Mouse (Mus musculus): ENCODE data around the gene Plbd2. TPM values are rescaled to one million over a fixed set of nuclear protein-coding genes. Genes with fewer than 3 reads are reported as not detected.

The Plbd2 gene
- total and polyA plus RNA-seq, 3 experiments, result 32.1 to 47.1 (median 39.5) TPM

GRCm38 (mm10) chr5:120514031-120514677, 10.7 kb upstream of the Plbd2 start:
- H3K79me2 ChIP-seq (replicated peaks; ENCODE audit: control insufficient read depth, insufficient read depth, low read length), result no peaks in the 10 kb centered on the region
- peak in 1 of 2 experiments; percentile 44 for DNase-seq
- peak overlapping the region; percentile 57 for H3K27ac ChIP-seq
- H3K9ac ChIP-seq (ENCODE audit: low read depth, low read length), result no peak overlapping the region
- peaks cover 38% of the 10 kb centered on the region for H3K4me1 ChIP-seq (ENCODE audit: control insufficient read depth, insufficient read depth, low read length)
- TF ChIP-seq CTCF (IDR thresholded peaks at IDR 0.05), result no peak
- TF ChIP-seq POLR2A (IDR thresholded peaks at IDR 0.05; ENCODE audit: insufficient read depth, low read depth, low read length), result no peak
- TF ChIP-seq EP300 (IDR thresholded peaks at IDR 0.05; ENCODE audit: insufficient read depth, low read depth, low read length), result no peak
- no peaks in the 10 kb centered on the region for H3K27me3 ChIP-seq (ENCODE audit: control insufficient read depth, insufficient read depth, low read length)
- intact Hi-C loops (cut with DNase I), result no loop called here
- no peaks in the 10 kb centered on the region for H3K36me3 ChIP-seq (ENCODE audit: control insufficient read depth, insufficient read depth, low read length)
- 83% methylated on average over 9 of the region's 9 CpGs for WGBS
- H3K4me3 ChIP-seq, result no peak overlapping the region

DNA sequence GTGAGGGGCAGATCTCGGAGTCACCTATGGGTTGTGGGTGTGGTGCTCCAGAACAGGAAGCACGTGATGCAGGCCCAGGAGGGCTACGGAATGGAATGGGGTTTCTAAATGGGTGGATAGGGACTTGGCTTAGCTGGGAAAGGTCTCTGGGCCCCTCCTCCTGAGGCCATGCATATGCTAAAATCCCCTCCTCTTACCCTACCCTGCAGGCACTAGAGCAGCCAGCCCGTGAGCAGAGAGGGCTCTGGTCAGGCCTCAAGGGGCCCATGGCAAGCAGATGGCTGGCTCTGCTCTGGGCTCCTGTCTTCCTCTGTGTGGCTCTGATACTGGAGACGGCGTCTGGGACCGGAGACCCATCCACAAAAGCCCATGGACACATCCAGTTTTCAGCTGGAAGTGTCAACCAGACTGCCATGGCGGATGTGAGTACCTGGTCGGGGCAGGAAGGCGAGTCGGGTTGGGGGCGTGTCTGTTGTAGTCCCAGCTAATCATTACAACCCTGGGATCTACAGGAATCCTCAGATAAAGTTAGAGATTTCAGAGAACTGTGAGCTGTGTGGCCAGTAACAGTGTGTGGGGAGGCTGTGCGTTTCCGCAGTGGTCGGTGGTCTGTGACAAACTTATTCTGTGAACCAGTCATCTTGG, 9.6 kb upstream of the Plbd2 start:
- Histone ChIP-seq H3K4me1 (ENCODE audit: control insufficient read depth, insufficient read depth, low read length) (peaks cover 38% of the 10 kb centered on the region), H3K27me3 (ENCODE audit: control insufficient read depth, insufficient read depth, low read length) (no peaks in the 10 kb centered on the region), H3K36me3 (ENCODE audit: control insufficient read depth, insufficient read depth, low read length) (no peaks in the 10 kb centered on the region), H3K79me2 (replicated peaks; ENCODE audit: control insufficient read depth, insufficient read depth, low read length) (no peaks in the 10 kb centered on the region), H3K27ac (no peak overlapping the region), H3K9ac (ENCODE audit: low read depth, low read length) (no peak overlapping the region), H3K4me3 (no peak overlapping the region)
- intact Hi-C loops (cut with DNase I), result no loop called here
- DNase-seq, result no peak
- TF ChIP-seq CTCF (IDR thresholded peaks at IDR 0.05) (no peak), EP300 (IDR thresholded peaks at IDR 0.05; ENCODE audit: insufficient read depth, low read depth, low read length) (no peak), POLR2A (IDR thresholded peaks at IDR 0.05; ENCODE audit: insufficient read depth, low read depth, low read length) (no peak)
- 73% methylated on average over 15 of the region's 15 CpGs for WGBS

GRCm38 (mm10) chr5:120511643-120512220, 8.3 kb upstream of the Plbd2 start:
- Histone ChIP-seq H3K27me3 (ENCODE audit: control insufficient read depth, insufficient read depth, low read length) (no peaks in the 10 kb centered on the region), H3K4me3 (peak overlapping the region; percentile 66), H3K79me2 (replicated peaks; ENCODE audit: control insufficient read depth, insufficient read depth, low read length) (no peaks in the 10 kb centered on the region), H3K27ac (peak overlapping the region; percentile 88), H3K36me3 (ENCODE audit: control insufficient read depth, insufficient read depth, low read length) (no peaks in the 10 kb centered on the region), H3K4me1 (ENCODE audit: control insufficient read depth, insufficient read depth, low read length) (peaks cover 28% of the 10 kb centered on the region), H3K9ac (ENCODE audit: low read depth, low read length) (peak overlapping the region; percentile 60)
- intact Hi-C loops (cut with DNase I), result loop anchor here (2.0 kb wide), 1 partner anchor 77 kb away; the partner anchor contains the start of genes Iqcd and Tpcn1
- DNase-seq, result peak; percentile 63 to 73
- no peak for TF ChIP-seq EP300 (IDR thresholded peaks at IDR 0.05; ENCODE audit: insufficient read depth, low read depth, low read length)
- TF ChIP-seq POLR2A (IDR thresholded peaks at IDR 0.05; ENCODE audit: insufficient read depth, low read depth, low read length), result no peak
- no peak for TF ChIP-seq CTCF (IDR thresholded peaks at IDR 0.05)
- WGBS, result 17% methylated on average over 14 of the region's 14 CpGs

DNA sequence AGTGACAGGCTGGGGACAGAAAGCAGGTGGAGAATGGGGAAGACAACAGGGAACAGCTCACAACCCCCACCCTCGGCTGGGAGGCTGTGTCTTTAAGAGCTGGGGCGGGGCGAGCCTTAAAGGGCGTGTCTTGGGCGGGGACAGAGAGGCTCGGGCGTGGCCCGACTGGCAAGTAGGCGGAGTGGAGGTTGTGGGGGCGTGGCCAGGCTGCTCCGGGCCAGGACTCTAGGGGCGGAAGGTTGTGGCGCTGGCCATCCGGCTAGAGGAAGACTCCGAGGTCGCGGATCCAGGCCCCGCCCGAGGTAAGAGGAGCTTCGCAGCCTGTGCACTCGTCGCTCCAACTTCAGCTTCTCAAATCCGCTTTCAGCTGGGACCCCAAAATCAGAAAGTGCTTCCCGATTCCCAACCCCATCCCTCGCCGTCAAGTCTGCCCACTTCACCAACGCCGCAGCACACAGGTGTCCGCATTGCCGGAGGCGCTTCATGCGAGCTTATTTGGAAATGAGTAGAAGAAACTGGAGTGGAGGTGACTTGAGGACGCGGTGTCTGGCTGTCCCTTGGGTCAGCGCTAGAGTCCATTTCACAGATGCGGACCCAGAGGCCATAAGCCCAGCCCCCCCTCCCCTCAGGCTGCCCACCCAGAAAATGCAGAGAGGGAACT, 7.7 kb upstream of the Plbd2 start, which contains the start of gene Slc8b1:
Gene Slc8b1 (plus strand): TSS at position 187 of the 661 bp plus-strand sequence.
- intact Hi-C loops (cut with DNase I), result loop anchor here (2.0 kb wide), 1 partner anchor 78 kb away; the partner anchor contains the start of genes Iqcd and Tpcn1
- peak within 1 kb of the TSS; percentile 66 for H3K4me3 ChIP-seq
- H3K79me2 ChIP-seq (replicated peaks; ENCODE audit: control insufficient read depth, insufficient read depth, low read length), result no peaks in the 10 kb centered on the region
- H3K9ac ChIP-seq (ENCODE audit: low read depth, low read length), result peak within 1 kb of the TSS; percentile 60
- peak; percentile 96 to 99 for DNase-seq
- H3K27ac ChIP-seq, result peak within 1 kb of the TSS; percentile 88
- TF ChIP-seq POLR2A (IDR thresholded peaks at IDR 0.05; ENCODE audit: insufficient read depth, low read depth, low read length), result peak; percentile 93
- TF ChIP-seq CTCF (IDR thresholded peaks at IDR 0.05), result peak; percentile 19; the same call in 1 of the 2 replicates
- TF ChIP-seq EP300 (IDR thresholded peaks at IDR 0.05; ENCODE audit: insufficient read depth, low read depth, low read length), result no peak
- no peaks in the 10 kb centered on the region for H3K27me3 ChIP-seq (ENCODE audit: control insufficient read depth, insufficient read depth, low read length)
- no peaks in the 10 kb centered on the region for H3K36me3 ChIP-seq (ENCODE audit: control insufficient read depth, insufficient read depth, low read length)
- 2% methylated on average over 36 of the region's 36 CpGs for WGBS
- peaks cover 24% of the 10 kb centered on the region for H3K4me1 ChIP-seq (ENCODE audit: control insufficient read depth, insufficient read depth, low read length)

DNA sequence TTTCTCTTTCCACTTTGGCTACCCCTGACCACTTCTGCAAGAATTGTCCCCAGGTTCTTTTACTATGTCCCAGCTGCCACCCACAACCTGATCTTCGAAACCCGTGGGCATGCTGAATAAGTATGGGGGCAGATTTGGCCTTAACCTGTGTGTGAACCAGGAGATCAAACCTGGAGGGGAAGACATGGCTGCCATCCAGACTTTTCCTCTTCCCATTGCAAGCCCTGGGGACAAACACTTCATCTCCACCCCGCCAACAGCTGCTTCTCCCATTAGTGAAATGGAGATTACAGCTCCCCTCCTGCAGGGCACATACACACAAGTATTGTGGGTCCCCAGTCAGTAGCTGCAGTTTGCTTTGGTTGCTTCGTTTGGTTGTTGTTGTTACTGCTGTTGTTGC, 3.9 kb upstream of the Plbd2 start:
- Histone ChIP-seq H3K27ac (no peak overlapping the region), H3K4me3 (no peak overlapping the region), H3K36me3 (ENCODE audit: control insufficient read depth, insufficient read depth, low read length) (no peaks in the 10 kb centered on the region), H3K27me3 (ENCODE audit: control insufficient read depth, insufficient read depth, low read length) (no peaks in the 10 kb centered on the region), H3K4me1 (ENCODE audit: control insufficient read depth, insufficient read depth, low read length) (peaks cover 15% of the 10 kb centered on the region), H3K9ac (ENCODE audit: low read depth, low read length) (no peak overlapping the region), H3K79me2 (replicated peaks; ENCODE audit: control insufficient read depth, insufficient read depth, low read length) (no peaks in the 10 kb centered on the region)
- WGBS, result 47% methylated on average over 4 of the region's 4 CpGs
- no peak for TF ChIP-seq EP300 (IDR thresholded peaks at IDR 0.05; ENCODE audit: insufficient read depth, low read depth, low read length)
- no peak for TF ChIP-seq CTCF (IDR thresholded peaks at IDR 0.05)
- no peak for TF ChIP-seq POLR2A (IDR thresholded peaks at IDR 0.05; ENCODE audit: insufficient read depth, low read depth, low read length)
- DNase-seq, result no peak
- intact Hi-C loops (cut with DNase I), result loop anchor here (10.0 kb wide), 1 partner anchor 167 kb away; no protein-coding TSS in a partner anchor
